Mouse (Mus musculus) bone marrow macrophage, adult 2 months (primary cell): ENCODE data around the gene Bcas2. TPM values are rescaled to one million over a fixed set of nuclear protein-coding genes. Genes with fewer than 3 reads are reported as not detected.
A peak's percentile ranks its signal among the peaks of the same experiment; 100 is the strongest.
"Not testable (repeated sequence)": the region's sequence is repeated elsewhere in the genome, so short reads cannot be mapped to it uniquely, and the experiment has no call there.

Experiments used
- H3K27ac ChIP-seq: 2 replicates; pipeline ENCODE4 v1.5.1; 2012; ENCODE audit warnings: low read depth, low read length; ENCODE audit not compliant: insufficient read depth
- H3K4me1 ChIP-seq: 2 replicates; pipeline ENCODE4 v1.6.1; 2012; ENCODE audit warnings: low read length; ENCODE audit not compliant: control insufficient read depth, insufficient read depth
- H3K4me3 ChIP-seq: 2 replicates; pipeline ENCODE4 v1.5.1; 2012; ENCODE audit warnings: mild to moderate bottlenecking, low read length, moderate library complexity; ENCODE audit not compliant: insufficient read depth
- CTCF ChIP-seq: IDR thresholded peaks from 2 replicates; pipeline ENCODE4 v1.5.1; 2012; ENCODE audit warnings: low read depth, mild to moderate bottlenecking, low read length, moderate library complexity
- POLR2A ChIP-seq: IDR thresholded peaks from 2 replicates; pipeline ENCODE4 v1.6.1; 2012; ENCODE audit warnings: mild to moderate bottlenecking, low read depth, low read length, borderline replicate concordance
- polyA plus RNA-seq: library from polyadenylated mRNA; stranded (reverse); fragments of >200 nt; gene quantifications from 2 replicates; pipeline ENCODE4 v1.2.4, GENCODE M21; 2012; ENCODE audit not compliant: missing spikeins, insufficient read depth, insufficient read length

Bcas2 gene
- polyA plus RNA-seq, 1 experiment, result 68.5 TPM

DNA sequence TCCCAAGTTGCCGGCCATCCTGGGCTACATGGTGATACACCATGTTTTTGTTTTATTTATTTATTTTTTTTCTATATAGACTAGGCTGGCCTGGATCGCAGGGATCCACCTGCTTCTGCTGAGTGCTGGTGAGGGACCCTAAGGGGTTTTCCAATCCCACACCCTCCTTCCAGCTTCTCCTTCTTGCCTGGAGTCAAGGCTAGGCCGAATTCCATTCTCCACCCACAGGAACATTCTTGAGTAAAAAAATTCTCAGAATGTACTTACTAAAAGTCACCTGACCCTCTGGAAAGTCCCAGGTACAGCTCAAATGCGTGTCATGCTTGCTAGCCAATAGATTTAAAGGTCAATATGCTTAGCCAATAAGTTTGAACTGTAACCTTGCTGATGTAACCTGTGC, 20.7 kb downstream of the Bcas2 start:
- TF ChIP-seq CTCF, result no peak
- no peak for TF ChIP-seq POLR2A
- H3K4me1 ChIP-seq, result no peaks in the 10 kb centered on the region
- H3K27ac ChIP-seq, result no peak overlapping the region
- H3K4me3 ChIP-seq, result no peak overlapping the region

DNA sequence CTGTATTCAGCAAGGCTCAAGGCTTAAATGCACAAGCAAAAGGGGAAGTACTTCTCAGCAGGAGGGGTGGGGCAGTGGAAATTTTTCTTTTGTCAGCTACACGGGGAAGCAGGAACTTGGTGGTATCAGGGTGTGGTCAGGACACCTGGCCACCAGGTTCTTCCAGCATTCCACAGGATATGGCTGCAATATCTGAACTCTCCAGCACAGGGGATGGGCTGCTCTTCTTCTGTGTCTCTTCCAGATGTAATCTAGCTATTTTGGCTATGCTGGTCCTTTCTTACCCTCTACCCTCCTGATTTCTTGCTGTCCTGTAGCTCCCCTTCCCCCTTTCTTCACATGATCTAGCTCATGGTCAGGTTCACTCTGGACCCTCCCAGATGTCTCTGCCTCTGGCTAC, 21.7 kb downstream of the Bcas2 start:
- no peaks in the 10 kb centered on the region for H3K4me1 ChIP-seq
- TF ChIP-seq CTCF (no peak), POLR2A (no peak)
- no peak overlapping the region for H3K27ac ChIP-seq
- H3K4me3 ChIP-seq, result no peak overlapping the region

DNA sequence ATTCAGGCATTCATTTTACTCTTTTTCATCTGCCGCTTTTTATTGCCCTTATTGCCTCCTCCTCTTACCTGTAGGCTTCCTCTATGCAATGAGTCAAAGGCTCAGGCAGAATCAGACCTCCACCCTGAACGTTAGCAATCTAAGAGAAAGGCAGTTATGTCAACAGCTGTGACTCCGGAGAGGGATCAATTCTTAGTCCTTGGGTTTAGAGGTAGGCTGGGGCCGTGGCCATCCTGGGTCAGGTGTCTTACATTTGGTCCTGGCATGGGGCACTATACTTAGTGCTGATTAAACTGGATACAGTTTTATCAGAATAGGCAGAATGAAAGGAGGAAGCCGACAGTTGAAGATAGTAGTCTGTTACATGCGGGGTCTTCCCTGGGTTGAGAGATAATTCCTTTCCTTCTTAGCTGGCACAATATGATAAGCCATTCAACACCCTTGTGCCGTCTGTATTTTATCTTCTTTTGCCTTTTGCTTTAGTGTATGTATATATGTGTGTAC, 24.9 kb downstream of the Bcas2 start:
- H3K27ac ChIP-seq, result no peak overlapping the region
- no peak overlapping the region for H3K4me3 ChIP-seq
- H3K4me1 ChIP-seq, result no peaks in the 10 kb centered on the region
- TF ChIP-seq CTCF, result no peak
- TF ChIP-seq POLR2A, result no peak

DNA sequence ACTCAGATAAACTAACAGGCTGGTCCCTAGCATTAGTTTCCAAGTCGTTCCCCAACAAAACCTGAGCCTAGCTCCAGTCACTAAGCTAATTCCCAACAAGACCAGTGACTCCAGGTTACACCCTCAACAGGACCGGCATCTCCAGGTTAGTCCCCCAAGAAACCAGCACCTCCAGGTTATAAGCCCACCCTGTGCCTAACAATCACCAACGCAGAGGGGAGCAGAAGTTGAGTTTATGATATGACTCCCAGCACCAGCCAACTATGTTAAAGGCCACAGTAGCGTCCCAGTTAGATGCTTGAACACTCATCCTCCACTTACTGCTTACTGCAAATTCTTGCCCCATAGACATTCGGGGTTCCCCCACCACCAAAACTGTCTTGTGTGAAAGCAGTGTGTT, 27.9 kb downstream of the Bcas2 start:
- no peaks in the 10 kb centered on the region for H3K4me1 ChIP-seq
- no peak overlapping the region for H3K4me3 ChIP-seq
- TF ChIP-seq POLR2A (no peak), CTCF (no peak)
- no peak overlapping the region for H3K27ac ChIP-seq

DNA sequence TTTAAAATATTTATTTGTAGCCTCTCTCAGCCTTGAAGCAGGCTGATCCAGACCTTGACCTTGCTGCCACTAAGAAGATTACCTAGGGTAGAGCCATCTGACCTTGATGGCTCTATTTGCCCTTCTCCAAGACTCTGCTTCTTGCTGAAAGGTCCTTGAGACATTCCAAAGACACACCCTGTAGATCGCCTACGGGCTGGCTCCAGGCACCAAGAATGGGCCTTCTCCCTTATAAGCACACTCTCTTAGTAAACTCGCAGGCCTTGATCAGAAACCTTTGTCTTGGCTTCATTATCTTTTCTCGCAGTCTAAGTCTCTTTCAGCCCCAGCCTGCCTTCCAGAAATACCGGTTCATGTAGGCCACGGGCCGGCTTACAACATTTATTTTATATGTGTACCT, 29.6 kb downstream of the Bcas2 start:
- not testable (repeated sequence) for H3K4me1 ChIP-seq, H3K4me3 ChIP-seq, H3K27ac ChIP-seq

DNA sequence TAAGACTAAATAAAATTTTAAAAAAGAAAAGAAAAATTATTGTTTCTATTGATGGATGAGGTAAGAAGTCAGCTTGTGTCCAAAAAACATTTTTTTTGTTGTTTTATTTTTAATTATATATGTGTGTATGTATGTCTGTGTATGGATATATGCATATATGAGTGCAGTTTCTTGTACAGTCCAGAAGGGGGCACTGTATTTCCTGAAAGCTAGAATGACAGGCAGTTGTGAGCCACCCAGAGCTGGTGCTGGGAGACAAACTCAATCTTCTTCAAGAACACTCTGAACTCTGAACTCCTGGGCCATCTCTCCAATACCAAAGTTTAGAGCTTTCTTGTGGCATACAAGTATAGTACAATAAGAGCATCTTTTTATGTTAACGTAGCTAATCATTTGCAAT, 32.1 kb downstream of the Bcas2 start:
- Histone ChIP-seq H3K4me1 (peaks cover 16% of the 10 kb centered on the region), H3K27ac (no peak overlapping the region), H3K4me3 (no peak overlapping the region)
- TF ChIP-seq POLR2A (no peak), CTCF (no peak)

DNA sequence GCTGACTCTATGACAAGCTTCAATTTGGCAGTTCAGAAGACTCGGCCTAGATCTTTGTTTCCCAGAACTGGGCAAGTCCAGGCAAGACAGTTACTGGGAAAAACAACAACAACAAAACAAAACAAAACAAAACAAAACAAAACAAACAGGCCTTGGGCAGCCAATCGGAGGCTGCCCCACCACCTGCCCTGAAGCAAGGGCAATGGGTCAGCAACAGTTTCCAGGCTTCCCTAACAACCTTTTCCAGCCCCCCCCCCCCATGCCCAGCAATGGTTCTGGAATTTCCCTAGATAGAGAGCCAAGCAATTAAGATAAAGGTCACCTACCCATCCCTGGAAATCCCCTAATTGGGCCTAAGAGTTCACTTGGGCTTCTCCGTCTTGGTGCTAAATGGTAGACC, 33.0 kb downstream of the Bcas2 start:
- peaks cover 16% of the 10 kb centered on the region for H3K4me1 ChIP-seq
- H3K27ac ChIP-seq, result no peak overlapping the region
- TF ChIP-seq POLR2A (no peak), CTCF (no peak)
- H3K4me3 ChIP-seq, result no peak overlapping the region

DNA sequence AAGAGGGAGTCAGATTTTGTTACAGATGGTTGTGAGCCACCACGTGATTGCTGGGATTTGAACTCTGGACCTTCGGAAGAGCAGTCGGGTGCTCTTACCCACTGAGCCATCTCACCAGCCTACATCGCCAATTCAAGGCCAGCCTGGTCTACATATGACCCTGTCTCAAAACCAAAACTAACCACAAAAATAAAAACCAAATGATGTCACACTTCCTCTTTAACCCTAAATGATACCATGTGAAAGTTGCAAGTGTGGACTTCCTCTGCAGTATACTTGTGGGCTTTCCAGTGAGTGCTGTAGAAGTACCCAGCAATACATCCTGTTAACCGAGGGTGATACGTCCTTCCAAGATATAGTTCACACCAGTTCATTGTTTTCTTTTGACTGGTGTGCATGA, 34.9 kb downstream of the Bcas2 start:
- Histone ChIP-seq H3K4me3 (no peak overlapping the region), H3K27ac (peak overlapping the region; percentile 61), H3K4me1 (peaks cover 18% of the 10 kb centered on the region)
- TF ChIP-seq POLR2A (no peak), CTCF (no peak)

DNA sequence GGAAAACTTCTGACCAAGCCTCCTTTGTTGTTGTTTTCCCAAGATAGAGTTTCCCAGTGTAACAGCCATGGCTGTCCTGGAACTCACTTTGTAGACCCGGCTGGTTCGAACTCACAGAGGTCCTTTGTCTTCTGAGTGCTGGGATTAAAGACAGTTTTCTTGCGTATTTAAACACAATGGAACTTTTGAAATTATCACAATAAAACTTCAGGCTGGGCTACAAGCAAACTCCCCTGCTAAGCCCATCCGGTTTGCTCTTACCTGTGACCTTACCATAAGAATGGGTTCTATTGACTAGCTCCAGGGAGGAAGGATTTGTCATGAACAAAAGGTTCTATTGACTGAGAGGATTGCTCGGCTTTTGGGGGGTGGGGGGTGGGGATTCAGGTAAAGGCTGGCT, 36.3 kb downstream of the Bcas2 start:
- Histone ChIP-seq H3K4me3 (no peak overlapping the region), H3K27ac (peak overlapping the region; percentile 65), H3K4me1 (peaks cover 29% of the 10 kb centered on the region)
- no peak for TF ChIP-seq CTCF
- TF ChIP-seq POLR2A, result no peak

DNA sequence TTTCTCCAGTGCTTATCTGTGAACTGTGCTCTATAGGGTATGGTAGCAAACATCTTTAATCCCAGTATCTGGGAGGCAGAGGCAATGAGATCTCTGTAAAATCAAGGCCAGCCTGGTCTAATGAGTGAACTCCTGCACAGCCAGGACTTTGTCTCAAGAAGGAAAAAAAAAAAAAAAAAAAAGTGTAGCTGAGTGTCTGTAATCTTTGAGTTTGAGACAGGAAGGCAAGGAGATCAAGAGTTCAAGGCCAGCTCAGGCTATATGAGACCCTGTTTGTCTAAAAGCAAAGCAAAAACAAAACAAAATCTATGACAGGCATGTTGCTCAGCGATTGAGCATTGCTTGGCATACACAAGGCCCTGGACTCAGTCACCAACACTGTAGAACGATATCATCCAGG, 36.8 kb downstream of the Bcas2 start:
- Histone ChIP-seq H3K4me3 (no peak overlapping the region), H3K4me1 (peaks cover 34% of the 10 kb centered on the region), H3K27ac (no peak overlapping the region)
- TF ChIP-seq CTCF (no peak), POLR2A (no peak)

DNA sequence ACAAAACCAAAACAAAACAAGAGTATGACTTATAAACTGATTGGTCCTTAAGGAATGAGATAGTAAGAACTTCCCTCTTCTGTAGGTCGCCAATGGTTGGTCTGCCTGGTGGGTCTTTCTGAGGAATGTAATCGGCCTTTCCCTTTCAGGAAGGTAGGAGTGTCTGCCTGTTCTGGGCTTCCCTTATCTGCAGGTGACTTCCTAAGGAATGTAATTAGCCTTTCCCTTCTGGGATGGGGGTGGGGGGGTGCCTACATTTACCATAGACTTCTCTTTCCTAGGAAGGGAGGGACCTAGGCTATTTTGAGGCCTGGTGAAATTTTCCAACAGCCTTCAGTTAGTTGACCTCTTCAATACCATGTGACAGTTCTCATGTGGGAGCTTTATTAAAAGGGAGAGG, 39.6 kb downstream of the Bcas2 start:
- Histone ChIP-seq H3K27ac (no peak overlapping the region), H3K4me1 (peaks cover 49% of the 10 kb centered on the region), H3K4me3 (no peak overlapping the region)
- TF ChIP-seq CTCF (no peak), POLR2A (no peak)

DNA sequence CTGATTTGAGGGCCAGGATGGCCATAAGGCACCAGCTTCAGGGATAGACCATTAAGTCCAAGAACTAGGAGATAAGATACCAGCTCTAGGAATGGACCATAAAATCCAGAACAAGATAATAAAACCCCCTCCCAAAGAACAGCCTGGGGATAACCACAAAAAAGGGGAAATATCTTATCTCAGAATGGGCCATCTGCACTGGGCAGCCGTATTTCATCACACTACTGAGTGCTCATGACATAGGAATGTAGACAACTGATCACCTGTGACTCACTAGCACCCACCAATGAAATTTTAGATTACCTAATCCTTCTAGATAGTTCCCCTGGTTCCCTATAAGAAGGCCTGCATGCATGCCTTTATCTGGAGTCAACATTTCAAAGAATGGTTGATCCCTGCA, 40.7 kb downstream of the Bcas2 start:
- Histone ChIP-seq H3K27ac (0 out of 2 replicates have a peak overlapping the region, but pooled peaks have one; percentile 6), H3K4me3 (no peak overlapping the region), H3K4me1 (peaks cover 42% of the 10 kb centered on the region)
- TF ChIP-seq CTCF, result no peak
- no peak for TF ChIP-seq POLR2A
